Mouse (Mus musculus) lung, adult 2 months (tissue): ENCODE data around the gene Abcg5.

Experiments
- CTCF ChIP-seq: fragments of 200-500 bp; IDR thresholded peaks from 2 replicates; pipeline ENCODE4 v1.5.1; 2011; ENCODE audit warnings: mild to moderate bottlenecking, low read length, control low read depth; ENCODE audit not compliant: insufficient read depth
- POLR2A ChIP-seq: fragments of 200-500 bp; IDR thresholded peaks from 2 replicates; pipeline ENCODE4 v1.6.1; 2011; ENCODE audit warnings: low read depth, mild to moderate bottlenecking, control low read depth, low read length, borderline replicate concordance; ENCODE audit errors: extremely low read depth

DNA sequence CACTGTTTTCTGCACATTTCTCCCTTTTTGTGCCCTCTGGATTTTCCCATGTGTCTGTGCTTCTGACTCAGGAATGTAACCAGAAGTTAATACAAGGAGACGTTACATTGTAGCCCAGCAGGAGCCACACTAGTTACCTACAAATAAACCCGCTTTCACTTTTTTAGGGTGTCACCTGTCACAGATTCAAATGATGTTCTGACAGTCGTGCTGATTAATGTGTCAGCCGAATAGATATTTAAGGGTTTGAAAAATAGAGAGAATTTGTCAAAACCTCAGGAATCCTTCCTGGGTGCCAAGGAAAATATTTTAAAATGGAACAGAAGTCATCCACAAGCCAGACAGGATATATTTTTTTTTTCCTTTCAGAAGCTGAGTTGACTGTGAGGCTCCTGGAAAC lies 2.5 kb upstream of the Abcg5 start:
- TF ChIP-seq POLR2A (no peak), CTCF (no peak)
